Mouse (Mus musculus) adipocyte (in vitro differentiated cells): ENCODE results near the gene Tbcd.

Experiments used
- DNase-seq: peaks from one replicate; pipeline ENCODE4 v3.0.0-alpha.2; 2016; ENCODE audit warnings: low spot score

Tbcd gene

DNA sequence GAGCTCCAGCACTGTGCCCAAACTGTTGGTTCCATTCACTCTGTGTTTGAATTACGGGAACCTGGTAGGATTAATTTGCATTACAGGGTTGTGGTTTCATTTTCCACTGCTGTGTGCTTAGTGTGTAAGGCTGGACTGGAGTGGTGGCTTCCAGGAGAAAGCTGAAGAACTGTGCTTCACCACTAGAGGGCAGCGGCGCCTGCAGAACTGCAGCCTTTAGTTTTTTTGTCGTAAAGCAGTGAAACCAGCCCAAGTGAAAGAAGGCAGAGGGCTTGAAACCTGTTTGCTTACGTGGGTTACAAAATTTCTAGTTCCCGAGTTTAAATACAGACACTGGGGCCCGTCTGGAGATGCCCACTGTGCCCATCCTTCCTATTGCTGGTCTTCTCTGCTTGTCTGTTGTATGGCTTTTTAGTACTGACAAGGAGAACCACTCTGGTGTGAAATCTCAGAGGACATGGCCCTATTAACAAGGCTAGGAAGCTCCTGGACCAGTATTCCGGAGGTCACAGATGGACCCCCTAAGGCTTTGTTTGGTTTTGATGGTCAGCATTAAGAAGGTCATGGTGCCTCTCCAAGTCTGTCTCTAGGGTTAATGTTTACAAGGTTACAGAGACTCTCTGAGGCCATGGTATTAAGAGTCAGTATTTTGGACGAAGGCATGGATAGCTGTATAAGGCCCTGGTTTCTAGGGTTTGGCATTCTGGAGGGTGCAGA lies 24.1 kb downstream of the Tbcd start:
- peak; percentile 90 for DNase-seq

DNA sequence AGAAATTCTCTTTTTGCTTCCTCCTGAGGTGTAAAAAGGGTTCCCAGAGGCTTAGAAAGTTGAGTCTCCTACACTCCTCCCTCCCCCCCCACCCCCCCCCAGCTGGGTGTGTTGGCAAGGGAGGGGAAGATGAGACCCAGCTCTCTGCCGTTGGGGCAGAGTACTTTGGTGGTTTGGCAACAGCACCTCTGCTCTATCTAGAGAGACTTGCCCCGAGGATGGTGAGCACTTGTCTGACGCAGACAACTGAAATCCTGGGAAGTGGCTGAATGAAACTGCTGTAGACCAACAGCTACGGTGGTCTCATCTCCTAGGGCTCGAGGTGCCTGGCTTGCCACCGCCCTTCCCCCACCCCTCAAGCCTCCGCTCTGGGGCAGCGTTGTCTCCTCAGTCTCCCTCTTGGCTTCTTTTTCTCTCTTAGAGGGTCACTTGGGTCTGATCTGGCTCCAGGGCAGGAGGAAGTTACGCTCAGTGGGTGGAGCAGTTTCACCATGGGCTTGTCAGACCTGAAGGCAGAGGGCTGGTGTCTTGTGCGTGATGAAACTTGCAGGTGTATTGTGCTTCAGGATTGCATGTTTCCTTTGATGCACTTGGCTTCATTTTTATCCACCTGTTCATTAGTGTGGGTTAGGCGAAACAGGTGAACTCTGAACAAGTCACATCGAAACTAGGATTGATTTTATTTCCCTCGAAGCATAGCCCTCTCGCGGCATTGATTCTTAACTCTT lies 27.9 kb downstream of the Tbcd start:
- DNase-seq = no peak

DNA sequence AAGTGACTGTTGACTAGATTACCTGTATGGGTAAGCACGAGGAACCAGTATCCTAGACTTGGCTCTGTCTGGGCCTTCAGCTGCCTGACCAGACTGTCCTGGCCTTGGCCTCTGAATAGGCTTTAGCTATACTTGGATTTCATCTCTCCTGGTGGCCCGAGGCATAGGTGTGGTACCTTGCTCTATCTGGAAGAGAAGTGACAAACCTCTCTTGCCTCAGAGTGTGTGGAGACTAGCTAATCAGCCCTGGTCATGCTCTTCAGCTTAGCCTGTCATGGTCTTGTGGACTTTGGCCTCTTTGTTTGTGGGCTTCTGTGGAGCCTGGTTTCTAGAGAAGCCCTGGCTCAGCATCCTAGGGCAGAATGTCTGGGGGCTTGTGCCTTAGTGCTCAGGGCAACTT lies 29.4 kb downstream of the Tbcd start:
- no peak for DNase-seq

DNA sequence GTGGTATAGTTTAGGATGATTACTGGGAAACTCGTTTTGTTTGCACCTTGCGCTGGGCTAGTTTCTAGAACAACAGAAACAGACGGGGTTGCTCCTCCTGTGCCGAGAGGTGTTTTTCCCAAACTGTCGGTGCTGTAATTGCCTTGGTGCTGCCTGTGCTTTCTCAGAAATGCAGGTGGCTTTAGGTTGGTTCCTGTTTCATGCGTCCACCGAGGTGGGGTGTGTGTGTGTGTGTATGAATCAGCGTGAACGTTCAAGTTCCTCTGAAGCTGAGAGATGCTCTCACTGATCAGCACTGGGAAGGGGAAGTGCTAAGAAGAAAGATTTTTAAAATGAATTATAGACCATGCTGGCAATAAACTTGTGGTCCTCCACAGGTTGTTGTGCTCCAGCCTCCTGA lies 34.1 kb downstream of the Tbcd start:
- DNase-seq = no peak

DNA sequence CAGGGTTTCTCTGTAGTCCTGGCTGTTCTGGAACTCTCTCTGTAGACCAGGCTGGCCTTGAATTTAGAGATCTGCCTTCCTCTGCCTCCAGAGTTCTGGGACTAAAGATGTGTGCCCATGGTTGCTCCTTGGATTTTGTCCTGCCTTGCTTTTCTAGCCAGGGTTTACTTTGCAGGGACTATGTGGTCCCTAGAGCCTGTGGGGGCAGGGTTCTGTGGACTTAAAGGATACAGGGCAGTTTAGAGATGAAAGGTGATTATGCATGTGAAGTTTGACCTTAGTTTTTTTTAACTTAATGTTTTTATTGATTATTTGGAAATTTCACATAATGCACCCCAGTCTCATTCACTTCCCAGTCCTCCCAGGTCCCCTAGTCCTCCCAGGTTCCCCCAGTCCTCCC lies 38.9 kb downstream of the Tbcd start:
- no peak for DNase-seq

DNA sequence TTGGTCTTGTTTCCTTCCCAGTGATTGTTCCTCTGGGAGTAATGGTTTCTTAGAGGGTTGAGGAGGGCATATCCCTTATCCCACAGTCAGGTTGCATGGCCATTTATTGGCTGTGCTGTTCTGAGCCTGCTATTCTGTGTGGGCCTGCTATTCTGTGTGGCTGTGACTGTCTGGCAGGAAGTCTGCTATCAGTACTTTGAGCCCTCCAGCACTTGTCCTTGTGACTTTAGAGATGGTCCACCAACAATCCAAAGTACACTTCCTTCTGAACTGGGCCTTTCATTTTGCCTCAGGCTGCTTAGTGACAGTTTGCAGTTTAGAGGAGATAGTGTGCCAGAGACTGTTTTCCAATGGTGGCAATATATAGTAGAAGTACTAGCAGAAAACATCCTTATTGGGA lies 48.8 kb downstream of the Tbcd start:
- no peak for DNase-seq

DNA sequence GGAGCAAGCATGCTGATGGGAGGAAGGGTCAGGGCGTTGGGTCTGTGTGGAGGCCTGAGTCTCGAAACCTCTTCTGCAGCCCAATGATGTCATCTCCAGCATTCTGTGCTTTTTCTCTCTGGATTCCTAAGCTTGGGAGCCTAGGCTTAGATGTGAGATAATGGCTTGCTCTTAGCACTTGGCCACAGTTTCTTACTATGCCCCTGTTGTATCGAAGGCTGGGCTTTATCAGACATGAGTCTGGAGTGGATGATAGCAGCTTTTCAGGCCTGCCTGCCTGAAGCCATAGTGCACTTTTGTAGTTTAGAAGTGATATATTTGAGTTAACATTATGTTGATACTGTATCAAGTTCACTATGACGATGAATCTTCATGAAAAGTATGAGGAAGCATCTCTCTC lies 49.8 kb downstream of the Tbcd start:
- DNase-seq = no peak

DNA sequence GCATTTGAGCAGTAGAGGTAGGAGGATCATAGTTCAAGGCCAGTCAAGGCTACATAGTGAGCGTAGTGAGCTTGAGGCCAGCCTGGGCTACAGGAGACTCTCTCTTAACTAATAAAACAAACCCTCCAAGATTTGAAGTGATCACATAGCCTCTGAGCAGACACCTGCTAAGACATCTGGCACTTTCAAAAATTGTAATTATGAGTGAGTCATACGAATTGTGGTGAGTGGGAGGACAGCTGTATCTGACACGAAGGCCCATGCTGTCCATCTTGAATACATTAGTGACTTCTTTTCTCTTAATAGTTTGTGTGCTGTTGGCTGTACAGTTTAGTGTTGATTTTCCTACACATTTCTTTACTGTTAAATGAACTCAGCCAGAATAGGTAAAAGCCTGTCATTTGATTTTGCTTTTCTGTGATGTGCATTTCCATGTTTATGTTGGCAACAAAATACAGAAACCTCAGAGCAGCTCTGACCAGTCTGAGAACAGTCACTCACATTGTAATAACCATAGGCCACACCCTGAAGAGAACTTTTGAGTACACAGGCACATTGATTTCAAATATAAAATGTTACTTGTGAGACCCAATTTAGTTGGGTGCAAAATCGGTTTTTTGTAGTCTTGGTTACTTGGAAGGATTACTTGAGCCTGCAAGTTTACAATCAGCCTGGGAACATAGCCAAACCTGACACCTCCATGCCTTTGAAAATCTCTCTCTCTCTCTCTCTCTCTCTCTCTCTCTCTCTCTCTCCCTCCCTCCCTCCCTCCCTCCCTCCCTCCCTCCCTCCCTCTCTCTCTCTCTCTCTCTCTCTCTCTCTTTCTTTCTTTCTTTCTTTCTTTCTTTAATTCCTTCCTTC lies 50.5 kb downstream of the Tbcd start:
- DNase-seq = no peak

DNA sequence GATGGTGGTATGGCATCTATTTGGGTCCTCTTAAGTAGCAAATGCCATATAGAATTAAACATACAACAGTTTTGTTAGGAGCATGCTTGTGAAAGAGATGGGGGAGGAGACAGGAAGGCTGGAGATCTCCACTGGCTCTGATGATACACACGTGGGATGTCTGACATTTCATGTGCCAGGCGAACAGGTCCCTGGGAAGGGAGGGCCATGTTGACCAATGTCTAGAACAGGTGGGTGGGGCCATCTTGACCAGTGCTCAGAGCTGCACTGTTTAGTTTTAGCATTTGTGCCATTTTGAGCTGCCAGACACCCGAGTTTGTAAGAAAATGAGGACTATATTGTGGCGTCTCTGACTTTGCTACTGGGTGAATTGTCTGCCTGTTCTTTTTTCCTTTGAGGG lies 56.7 kb downstream of the Tbcd start:
- DNase-seq = no peak

DNA sequence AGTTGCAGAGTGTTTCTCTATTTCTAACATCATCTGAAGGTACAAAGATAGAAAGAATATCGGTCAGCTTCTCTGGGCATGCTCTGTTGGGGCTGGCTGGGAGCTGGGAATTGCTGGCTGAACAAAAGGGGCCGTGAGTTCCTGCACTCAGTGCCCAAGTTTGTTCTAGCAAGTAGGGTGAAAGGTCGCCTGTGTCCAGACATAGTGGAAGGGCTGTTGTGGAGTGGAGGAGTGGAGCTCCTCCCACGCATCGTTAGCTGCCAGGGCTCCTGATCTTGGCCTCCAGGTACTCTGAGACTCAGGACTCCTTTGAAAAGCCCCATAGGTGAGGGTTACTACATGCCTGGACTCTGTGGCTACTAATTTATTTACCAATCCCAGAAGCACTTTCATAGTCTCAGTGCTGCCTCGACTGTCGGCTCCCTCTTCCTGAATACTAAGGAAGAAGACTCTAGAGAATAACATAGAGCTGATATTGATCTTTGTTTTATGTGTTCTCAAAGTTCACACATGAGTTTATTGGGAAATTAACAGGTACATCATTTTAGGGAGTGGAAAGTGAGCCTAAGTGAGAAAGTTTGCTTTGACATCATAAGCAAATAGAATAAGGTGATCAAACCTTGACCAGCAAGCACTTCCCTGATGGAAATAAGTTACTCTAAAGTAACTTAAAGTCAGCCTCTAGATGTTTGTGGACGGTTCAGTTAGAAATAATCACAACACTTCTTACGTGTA lies 58.9 kb downstream of the Tbcd start:
- peak; percentile 16 for DNase-seq

DNA sequence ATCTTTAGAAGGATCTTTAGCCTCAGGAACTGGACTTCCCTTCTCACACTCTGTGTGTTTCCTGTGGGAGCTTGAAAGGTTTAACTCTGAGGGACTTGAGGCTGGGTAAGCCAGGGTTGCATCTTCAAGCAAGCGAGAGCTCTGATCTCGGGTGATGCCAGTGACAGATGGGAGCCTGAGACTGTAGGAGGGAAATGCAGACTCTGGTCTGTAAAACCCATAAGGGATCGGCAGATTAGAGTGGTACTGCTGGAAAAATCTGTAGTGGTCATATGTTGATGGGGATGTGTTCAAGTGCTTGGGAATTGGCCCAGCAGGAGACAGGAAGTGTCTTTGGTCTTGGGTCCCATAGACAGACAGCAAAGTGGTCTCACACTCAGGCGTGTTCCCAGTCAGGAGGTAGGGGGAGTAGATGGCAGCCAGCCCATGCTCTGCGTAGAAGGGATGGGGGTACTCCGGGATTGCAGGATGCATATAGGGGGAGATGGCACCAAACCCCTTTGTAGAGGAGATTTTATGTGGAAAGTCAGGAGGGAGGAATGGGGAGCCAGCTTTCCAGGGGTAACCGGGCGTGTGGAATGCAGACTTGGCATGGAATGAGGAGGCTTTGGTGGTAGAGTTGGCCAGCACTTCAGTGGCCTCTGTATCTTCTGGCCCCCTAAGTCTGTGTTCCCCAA lies 61.3 kb downstream of the Tbcd start:
- DNase-seq = no peak

DNA sequence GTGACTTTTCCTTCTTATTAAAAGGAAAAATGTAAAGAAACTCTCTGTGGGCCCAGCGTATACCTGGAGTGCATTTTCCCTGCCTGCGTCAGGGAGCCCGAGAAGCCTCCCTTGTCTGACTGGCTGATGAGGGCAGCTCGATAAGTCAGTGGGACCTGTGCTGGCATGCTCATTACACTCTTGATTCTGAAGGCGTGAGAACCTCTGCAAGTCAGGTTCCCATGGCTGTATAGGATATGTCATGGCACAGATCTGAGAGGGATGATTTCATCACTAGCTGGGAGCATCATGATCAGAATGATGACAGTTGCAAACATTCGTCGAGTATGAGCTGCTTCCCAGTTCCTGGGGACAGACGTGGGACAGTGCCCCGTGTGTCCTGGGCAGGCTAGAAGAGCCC lies 64.2 kb downstream of the Tbcd start:
- DNase-seq = no peak

DNA sequence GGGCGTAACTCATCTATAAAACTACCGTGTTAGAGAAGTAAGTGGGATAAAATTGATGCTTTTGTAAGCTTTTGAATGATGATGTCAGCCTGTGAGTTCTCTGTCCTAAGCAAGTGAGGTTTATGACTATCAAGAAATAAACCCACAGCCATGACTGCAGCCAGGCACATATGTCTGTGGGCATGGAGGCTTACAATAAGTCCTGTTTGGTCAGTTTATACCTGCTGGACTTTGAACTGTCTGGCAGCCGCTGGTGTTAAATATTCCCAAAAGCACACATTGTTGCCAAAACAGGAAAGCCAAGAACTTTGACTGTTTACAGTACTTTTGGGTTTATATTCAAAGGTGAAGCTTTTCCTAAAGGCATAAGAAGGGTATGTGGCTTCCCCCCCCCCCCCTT lies 65.2 kb downstream of the Tbcd start:
- no peak for DNase-seq

DNA sequence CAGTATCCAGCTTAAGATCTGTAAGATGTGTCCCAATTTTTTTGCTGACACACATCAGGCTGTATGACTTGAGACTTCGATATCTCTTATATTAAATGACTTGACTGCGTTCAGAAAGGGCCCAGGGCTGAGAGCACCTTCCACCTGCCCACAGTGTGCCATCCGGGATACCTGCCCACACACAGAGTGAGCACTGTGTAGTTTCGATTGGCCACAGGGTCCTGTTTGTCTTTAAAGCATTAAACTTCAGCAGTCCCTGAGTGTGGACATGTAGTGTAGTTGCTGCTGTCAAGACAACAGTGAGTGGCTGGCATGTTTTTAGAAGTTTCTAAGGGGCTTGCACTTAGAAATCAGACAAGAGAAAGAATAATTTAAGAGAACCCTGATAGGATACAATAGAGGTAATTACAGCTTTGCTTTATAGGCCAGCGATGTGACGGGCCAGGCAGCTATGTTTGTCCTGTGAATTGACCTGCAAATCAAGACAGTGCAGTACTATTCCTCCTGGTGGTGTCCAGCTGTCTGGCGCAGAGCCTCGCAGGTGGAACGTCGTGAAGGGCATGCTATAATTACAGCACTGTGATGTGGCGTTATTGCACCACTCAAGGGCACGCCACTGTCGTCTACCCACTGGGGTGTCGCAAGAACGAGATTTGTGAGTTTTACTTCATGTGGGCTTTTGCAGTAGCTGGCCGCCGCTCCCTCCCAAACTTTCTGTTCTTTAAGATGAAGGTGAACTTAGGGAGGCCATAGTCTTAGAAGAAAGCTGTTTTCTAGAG lies 66.1 kb downstream of the Tbcd start:
- no peak for DNase-seq

DNA sequence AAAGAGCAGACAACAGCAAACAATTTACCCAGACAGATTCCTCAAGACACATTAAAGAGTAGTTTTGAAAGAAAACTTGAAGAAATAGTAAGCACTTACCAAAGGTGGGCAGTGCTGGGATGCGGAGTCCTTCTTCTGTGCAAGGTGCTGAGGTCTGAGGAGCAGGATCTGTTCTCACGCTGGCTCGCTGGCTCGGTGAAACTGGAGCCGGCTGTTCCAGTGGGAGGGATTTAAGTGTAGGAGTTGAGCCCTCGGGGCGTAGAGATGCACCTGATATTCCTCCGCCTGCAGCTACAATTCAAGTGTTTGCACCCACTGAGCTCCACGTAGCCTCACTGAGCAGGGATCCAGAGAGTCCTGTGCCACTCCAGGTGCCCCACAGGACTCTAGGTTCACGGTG lies 67.4 kb downstream of the Tbcd start, which contains the start of gene Zfp750:
Gene Zfp750, minus strand, starts transcription at position 203 of the 400 bp plus-strand sequence.
- DNase-seq = no peak

DNA sequence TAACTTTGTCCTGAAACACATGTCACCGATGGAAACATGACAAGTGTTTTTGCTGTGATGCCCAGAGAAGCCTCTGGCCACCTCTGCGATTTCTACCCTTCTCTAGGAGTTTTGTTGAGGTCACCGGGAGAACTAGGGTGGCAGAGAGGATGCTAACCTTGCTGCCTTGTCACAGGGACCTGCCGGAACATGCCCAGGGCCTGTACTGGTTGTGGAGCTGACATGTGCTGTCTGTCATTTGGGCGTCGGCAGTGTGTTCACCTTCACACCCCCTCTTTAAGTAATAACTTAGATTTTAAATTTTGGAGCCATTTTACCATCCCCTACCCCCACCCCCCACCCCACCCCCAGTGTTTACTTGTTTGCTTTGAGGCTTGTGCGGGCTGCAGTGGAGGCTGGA lies 68.0 kb downstream of the Tbcd start:
- DNase-seq = no peak

DNA sequence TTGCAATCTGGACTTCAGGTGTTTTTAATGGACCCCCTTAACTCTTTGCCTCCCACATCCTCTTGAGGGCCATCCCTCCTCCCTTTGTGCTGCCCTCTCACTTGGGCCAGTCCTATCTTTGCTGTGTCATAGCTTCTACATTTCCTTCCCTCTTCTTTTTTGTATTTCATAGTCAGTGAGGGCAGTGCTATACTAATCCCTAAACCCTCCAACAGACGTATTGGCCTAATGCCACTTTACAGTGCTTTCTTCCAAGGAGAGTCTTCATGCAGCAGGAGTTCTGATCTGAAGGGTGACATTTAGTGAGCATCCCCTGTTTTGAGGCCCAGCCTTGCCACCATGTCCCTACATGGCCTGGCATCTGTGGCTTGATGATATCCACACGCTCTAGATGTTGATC lies 69.0 kb downstream of the Tbcd start:
- DNase-seq = no peak

DNA sequence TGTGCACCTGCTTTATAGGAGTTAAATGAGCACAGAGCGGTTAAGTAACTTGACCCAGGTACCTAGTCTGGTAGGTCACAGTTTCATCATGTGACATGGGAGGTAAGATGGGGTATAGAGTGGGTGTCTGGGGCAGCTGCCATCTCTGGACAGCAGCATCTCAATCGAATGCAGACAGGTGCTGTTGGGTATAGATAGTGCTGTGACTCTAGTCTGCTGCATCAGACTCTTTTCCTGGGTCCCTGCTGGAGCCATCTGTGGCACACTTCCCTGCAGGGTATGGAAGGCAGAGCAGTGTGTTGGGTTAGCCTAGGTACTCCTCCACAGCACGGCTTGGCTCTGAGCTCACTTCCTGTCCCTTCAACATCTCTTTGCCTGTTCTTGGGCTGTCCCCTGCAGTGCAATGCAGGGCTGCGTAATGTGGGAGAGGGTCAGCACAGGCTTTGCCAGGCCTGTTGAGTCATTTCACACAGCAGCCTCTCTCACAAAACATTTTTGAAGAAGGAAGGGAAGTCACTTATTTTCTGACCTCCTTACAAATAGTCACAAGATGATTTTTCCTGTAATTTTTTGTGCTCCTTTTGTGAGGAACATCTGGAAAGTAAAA lies 70.5 kb downstream of the Tbcd start:
- no peak for DNase-seq

DNA sequence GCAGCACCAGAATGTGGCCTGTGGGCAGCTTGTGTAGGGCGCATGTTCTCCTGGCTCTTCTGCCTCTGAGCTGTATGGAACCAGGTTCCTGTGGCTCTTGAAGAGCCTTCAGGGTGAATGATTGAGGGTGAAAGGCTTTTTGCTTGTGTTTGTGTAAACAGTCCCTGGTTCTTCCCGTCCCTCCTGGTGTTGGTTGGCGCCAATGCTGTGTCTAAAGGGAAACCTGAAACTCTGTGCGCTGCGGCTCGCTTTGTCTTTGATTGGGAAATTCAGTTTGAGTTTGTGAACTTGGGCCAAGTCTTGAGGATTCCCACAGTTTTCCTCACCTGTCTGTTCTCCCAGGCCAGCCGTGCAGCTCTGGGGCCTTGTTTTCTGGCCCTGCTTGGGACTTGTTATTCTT lies 72.4 kb downstream of the Tbcd start:
- no peak for DNase-seq

DNA sequence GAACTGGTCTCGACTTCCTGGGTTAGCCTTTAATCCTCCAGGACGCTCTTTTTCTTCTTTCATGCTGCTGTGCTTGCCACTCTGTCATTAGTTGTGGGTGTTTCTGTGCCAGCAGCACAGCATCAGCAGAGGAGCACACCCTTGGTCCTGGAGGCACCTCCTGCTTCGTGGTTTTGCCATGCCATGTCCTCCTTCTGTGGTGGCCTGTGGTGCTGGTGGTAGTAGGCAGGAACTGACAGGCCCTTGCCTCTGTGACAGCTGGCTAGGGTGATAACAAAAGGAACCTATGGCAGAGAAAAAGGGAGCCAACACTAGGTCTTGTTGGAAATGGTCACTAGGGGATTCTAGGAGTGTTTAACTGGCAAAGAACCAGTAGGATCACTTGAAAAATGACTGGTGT lies 78.0 kb downstream of the Tbcd start:
- no peak for DNase-seq
